Mouse (Mus musculus) embryonic facial prominence, embryonic 10.5 days (tissue): ENCODE measurements around the gene Gjc2. TPM values are rescaled to one million over a fixed set of nuclear protein-coding genes. Genes with fewer than 3 reads are reported as not detected.

Experiments used
- DNase-seq: peaks from one replicate; pipeline ENCODE4 v3.0.0-alpha.2; 2017; ENCODE audit warnings: low spot score
- H3K27ac ChIP-seq: fragments of 300-500 bp; sonication (generic); replicated peaks from 2 replicates; pipeline ENCODE4 v1.5.1; 2016; ENCODE audit warnings: mild to moderate bottlenecking
- H3K27me3 ChIP-seq: fragments of 300-500 bp; sonication (generic); replicated peaks from 2 replicates; pipeline ENCODE4 v1.6.1; 2016; ENCODE audit warnings: low read depth, mild to moderate bottlenecking; ENCODE audit not compliant: poor library complexity, severe bottlenecking
- H3K36me3 ChIP-seq: fragments of 300-500 bp; sonication (generic); replicated peaks from 2 replicates; pipeline ENCODE4 v1.6.1; 2016; ENCODE audit warnings: mild to moderate bottlenecking, moderate library complexity
- H3K4me1 ChIP-seq: fragments of 300-500 bp; sonication (generic); 2 replicates; pipeline ENCODE4 v1.6.1; 2016
- H3K4me3 ChIP-seq: fragments of 300-500 bp; sonication (generic); 2 replicates; pipeline ENCODE4 v1.5.1; 2016; ENCODE audit warnings: mild to moderate bottlenecking, moderate library complexity
- H3K9me3 ChIP-seq: fragments of 300-500 bp; sonication (generic); 2 replicates; pipeline ENCODE4 v1.6.1; 2016; ENCODE audit warnings: mild to moderate bottlenecking
- WGBS: fragments of 180-500 bp; shearing (Covaris S2); methylation state at CpG from one replicate; pipeline ENCODE4 v1.1.7; 2016; 5-methylcytosine and 5-hydroxymethylcytosine counted together
- polyA plus RNA-seq: library from polyadenylated mRNA; unstranded; fragments of >200 nt; fragmentation: Nextera tagmentation; extraction: Ambion mirVana; gene quantifications from 2 replicates; pipeline ENCODE4 v1.2.1, GENCODE M21; 2016

The Gjc2 gene
- polyA plus RNA-seq, 1 experiment from 2014 or later: 0.15 TPM

- DNase-seq: no peak
- no peaks in the 10 kb centered on the region for H3K9me3 ChIP-seq
- WGBS: 67% methylated on average over 2 of the region's 2 CpGs
- H3K27me3 ChIP-seq: 0 out of 2 replicates have a peak, but pooled peaks cover 3% of the 10 kb centered on the region
- peaks cover 16% of the 10 kb centered on the region for H3K4me1 ChIP-seq
- no peak overlapping the region for H3K27ac ChIP-seq
- H3K4me3 ChIP-seq: no peak overlapping the region
- no peaks in the 10 kb centered on the region for H3K36me3 ChIP-seq
Observed at GRCm38 (mm10) chr11:59165616-59166241, 17.3 kb downstream of the Gjc2 start.

GRCm38 (mm10) chr11:59164384-59164783 is 18.6 kb downstream of the Gjc2 start:
- H3K27me3 ChIP-seq: no peaks in the 10 kb centered on the region

GRCm38 (mm10) chr11:59163255-59164236 is 19.5 kb downstream of the Gjc2 start, which contains the start of gene Iba57:
Gene Iba57, minus strand, starts transcription at chr11:59163739.
- no peaks in the 10 kb centered on the region for H3K9me3 ChIP-seq
- no peaks in the 10 kb centered on the region for H3K27me3 ChIP-seq
- peaks cover 2% of the 10 kb centered on the region; the same call in 1 of the 2 replicates for H3K36me3 ChIP-seq
- peaks cover 16% of the 10 kb centered on the region for H3K4me1 ChIP-seq
- peak; percentile 99 for DNase-seq
- 3% methylated on average over 68 of the region's 68 CpGs for WGBS
- H3K4me3 ChIP-seq: peak within 1 kb of the TSS; percentile 70
- peak within 1 kb of the TSS; percentile 95 for H3K27ac ChIP-seq

More at GRCm38 (mm10) chr11:59164384-59164783, 18.6 kb downstream of the Gjc2 start:
- Histone ChIP-seq H3K36me3 (no peaks in the 10 kb centered on the region), H3K4me1 (peaks cover 16% of the 10 kb centered on the region), H3K4me3 (peak overlapping the region; percentile 70), H3K9me3 (no peaks in the 10 kb centered on the region), H3K27ac (no peak overlapping the region; the same call in 1 of the 2 replicates)
- 88% methylated on average over 9 of the region's 9 CpGs for WGBS
- DNase-seq: no peak

- H3K4me3 ChIP-seq: peak overlapping the region; percentile 70
- 64% methylated on average over 9 of the region's 9 CpGs for WGBS
- H3K27ac ChIP-seq: peak overlapping the region; percentile 95
- no peak for DNase-seq
- H3K4me1 ChIP-seq: peaks cover 16% of the 10 kb centered on the region
- peaks cover 11% of the 10 kb centered on the region for H3K36me3 ChIP-seq
- H3K9me3 ChIP-seq: no peaks in the 10 kb centered on the region
- no peaks in the 10 kb centered on the region for H3K27me3 ChIP-seq
Observed at GRCm38 (mm10) chr11:59162443-59163254, 20.4 kb downstream of the Gjc2 start.

- H3K4me3 ChIP-seq: no peak overlapping the region
- H3K27me3 ChIP-seq: no peaks in the 10 kb centered on the region
- peaks cover 21% of the 10 kb centered on the region for H3K36me3 ChIP-seq
- H3K27ac ChIP-seq: no peak overlapping the region
- 80% methylated on average over 5 of the region's 5 CpGs for WGBS
- DNase-seq: no peak
- peaks cover 16% of the 10 kb centered on the region for H3K4me1 ChIP-seq
- H3K9me3 ChIP-seq: no peaks in the 10 kb centered on the region
Observed at GRCm38 (mm10) chr11:59161398-59161797, 21.6 kb downstream of the Gjc2 start.

- peaks cover 16% of the 10 kb centered on the region for H3K4me1 ChIP-seq
- no peak overlapping the region for H3K27ac ChIP-seq
- H3K4me3 ChIP-seq: no peak overlapping the region
- H3K9me3 ChIP-seq: no peaks in the 10 kb centered on the region
- H3K36me3 ChIP-seq: peaks cover 31% of the 10 kb centered on the region
- 93% methylated on average over 4 of the region's 4 CpGs for WGBS
- no peaks in the 10 kb centered on the region for H3K27me3 ChIP-seq
- DNase-seq: no peak
Observed at GRCm38 (mm10) chr11:59159558-59159957, 23.5 kb downstream of the Gjc2 start.

- no peak for DNase-seq
- Histone ChIP-seq H3K27me3 (no peaks in the 10 kb centered on the region), H3K9me3 (no peaks in the 10 kb centered on the region), H3K4me1 (peaks cover 11% of the 10 kb centered on the region), H3K27ac (no peak overlapping the region), H3K4me3 (no peak overlapping the region), H3K36me3 (peaks cover 31% of the 10 kb centered on the region)
- 94% methylated on average over 13 of the region's 13 CpGs for WGBS
Observed at GRCm38 (mm10) chr11:59159099-59159498, 23.9 kb downstream of the Gjc2 start.

- Histone ChIP-seq H3K27ac (no peak overlapping the region), H3K4me1 (no peaks in the 10 kb centered on the region), H3K4me3 (no peak overlapping the region), H3K27me3 (no peaks in the 10 kb centered on the region), H3K36me3 (peaks cover 31% of the 10 kb centered on the region), H3K9me3 (no peaks in the 10 kb centered on the region)
- WGBS: 88% methylated on average over 5 of the region's 5 CpGs
- DNase-seq: no peak
Observed at GRCm38 (mm10) chr11:59155900-59156299, 27.1 kb downstream of the Gjc2 start.

GRCm38 (mm10) chr11:59154220-59154619 is 28.8 kb downstream of the Gjc2 start:
- Histone ChIP-seq H3K4me1 (no peaks in the 10 kb centered on the region), H3K36me3 (peaks cover 31% of the 10 kb centered on the region), H3K27ac (no peak overlapping the region), H3K4me3 (no peak overlapping the region), H3K27me3 (no peaks in the 10 kb centered on the region), H3K9me3 (no peaks in the 10 kb centered on the region)
- WGBS: 92% methylated on average over 7 of the region's 7 CpGs
- no peak for DNase-seq

GRCm38 (mm10) chr11:59151729-59152128 is 31.3 kb downstream of the Gjc2 start:
- Histone ChIP-seq H3K4me1 (no peaks in the 10 kb centered on the region), H3K36me3 (peaks cover 13% of the 10 kb centered on the region), H3K9me3 (no peaks in the 10 kb centered on the region), H3K4me3 (no peak overlapping the region), H3K27me3 (no peaks in the 10 kb centered on the region), H3K27ac (no peak overlapping the region)
- DNase-seq: no peak
- WGBS: 24% methylated on average over 3 of the region's 3 CpGs

GRCm38 (mm10) chr11:59149302-59149701 is 33.7 kb downstream of the Gjc2 start:
- Histone ChIP-seq H3K27ac (no peak overlapping the region), H3K27me3 (no peaks in the 10 kb centered on the region), H3K9me3 (no peaks in the 10 kb centered on the region), H3K4me1 (no peaks in the 10 kb centered on the region), H3K36me3 (no peaks in the 10 kb centered on the region), H3K4me3 (no peak overlapping the region)
- WGBS: 83% methylated on average over 3 of the region's 3 CpGs
- no peak for DNase-seq

GRCm38 (mm10) chr11:59142962-59143361 is 40.1 kb downstream of the Gjc2 start:
- DNase-seq: no peak
- H3K27ac ChIP-seq: no peak overlapping the region
- H3K36me3 ChIP-seq: no peaks in the 10 kb centered on the region
- H3K9me3 ChIP-seq: no peaks in the 10 kb centered on the region
- peaks cover 16% of the 10 kb centered on the region; the same call in 1 of the 2 replicates for H3K4me1 ChIP-seq
- H3K4me3 ChIP-seq: no peak overlapping the region
- WGBS: 75% methylated on average over 5 of the region's 5 CpGs
- peaks cover 18% of the 10 kb centered on the region for H3K27me3 ChIP-seq
